In the genomic region with DNA sequence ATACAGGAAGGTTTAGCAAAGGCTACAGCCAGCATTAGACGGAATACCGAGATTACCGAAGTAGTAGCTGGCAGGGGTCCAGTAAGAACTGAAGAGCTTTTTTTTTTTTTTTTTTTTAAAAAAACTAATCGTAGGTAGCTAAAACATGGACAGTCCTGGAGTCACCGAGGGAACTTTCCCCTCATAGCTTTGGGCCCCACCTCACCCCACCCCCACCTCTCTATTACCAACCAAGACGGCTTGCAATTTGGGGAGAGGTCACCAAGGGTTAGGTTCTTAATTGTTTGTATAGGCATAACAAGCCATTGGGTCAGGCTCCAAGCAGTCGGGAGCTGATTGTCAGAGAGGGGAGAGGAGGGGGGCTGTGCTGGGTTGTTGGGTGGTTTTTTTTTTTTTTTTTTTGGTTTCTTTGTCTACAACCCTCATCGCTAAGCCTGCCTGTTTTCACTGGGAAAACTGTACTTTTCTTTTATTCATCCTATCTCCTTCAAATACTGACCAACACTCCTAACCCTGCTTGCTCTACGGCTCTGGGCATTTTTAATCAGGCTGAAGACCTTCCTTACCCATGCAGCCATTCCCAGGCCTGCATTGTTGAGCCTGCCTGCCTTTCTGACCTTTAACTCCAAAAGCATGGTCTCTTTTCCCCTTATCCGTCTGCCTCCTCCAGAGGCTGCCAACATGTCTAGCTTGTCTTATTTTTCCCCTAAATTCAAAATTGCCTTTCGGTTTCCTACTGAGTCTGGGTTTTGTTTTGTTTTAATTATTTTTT, we compare ENCODE assay signal across 8 mouse cellular contexts. TPM values are rescaled to one million over a fixed set of nuclear protein-coding genes. Genes with fewer than 3 reads are reported as not detected.
DNase-seq lines count a peak whose midpoint lies in the region; ATAC-seq and TF ChIP-seq lines count a peak whose summit lies in the region.

No protein-coding gene starts in this region.

- intact Hi-C loops in heart, postnatal 10 days (cut with DNase I) = loop anchor here (2.0 to 10.0 kb wide), 3 partner anchors 395 to 733 kb away; no protein-coding TSS in a partner anchor

- H3K9me3 ChIP-seq in heart, embryonic 14.5 days (ENCODE audit: control insufficient read depth, low read length) = no peaks in the 10 kb centered on the region
- H3K9me3 ChIP-seq in hindbrain, embryonic 14.5 days (ENCODE audit: control insufficient read depth, low read length) = no peaks in the 10 kb centered on the region
- no peaks in the 10 kb centered on the region for H3K9me3 ChIP-seq in midbrain, embryonic 16.5 days (replicated peaks; ENCODE audit: control insufficient read depth, low read length, poor library complexity, severe bottlenecking)

- H3K9ac ChIP-seq in heart, embryonic 14.5 days (ENCODE audit: low read length) = peak overlapping the region; percentile 83
- H3K9ac ChIP-seq in hindbrain, embryonic 14.5 days = peak overlapping the region; percentile 88
- peak overlapping the region; percentile 92 for H3K9ac ChIP-seq in midbrain, embryonic 16.5 days (ENCODE audit: low read depth, low read length)

- peak; percentile 8; the same call in 1 of the 2 replicates for ATAC-seq in heart, embryonic 14.5 days (ENCODE audit: insufficient number of reproducible peaks, insufficient read depth, low FRiP score, low read depth)
- ATAC-seq in hindbrain, embryonic 14.5 days (ENCODE audit: low FRiP score) = peak; percentile 14; the same call in 1 of the 2 replicates
- ATAC-seq in midbrain, embryonic 16.5 days = no peak; the same call in none of the 2 replicates

- no peak for DNase-seq in heart, postnatal 10 days
- DNase-seq in hindbrain, embryonic 14.5 days (ENCODE audit: low spot score) = no peak
- DNase-seq in cerebellum, postnatal 36 days = no peak
- no peak for DNase-seq in Muller cell, postnatal 12 days (ENCODE audit: inconsistent ontology term)
- DNase-seq in gastrocnemius, postnatal 10 days = no peak

- no peak for TF ChIP-seq CTCF in bone marrow macrophage, adult 2 months (IDR thresholded peaks at IDR 0.05; ENCODE audit: low read depth, low read length)

- H3K4me3 ChIP-seq in heart, embryonic 14.5 days (ENCODE audit: control insufficient read depth in 1 of 2, insufficient read depth in 1 of 2, low read depth in 1 of 2, low read length in 2 of 2) = peak overlapping the region; percentile 53 to 58
- H3K4me3 ChIP-seq in bone marrow macrophage, adult 2 months (ENCODE audit: insufficient read depth, low read length) = peak overlapping the region; percentile 71
- H3K4me3 ChIP-seq in hindbrain, embryonic 14.5 days (replicated peaks; ENCODE audit: low read length) = peak overlapping the region; percentile 61
- peak overlapping the region; percentile 79 for H3K4me3 ChIP-seq in midbrain, embryonic 16.5 days (ENCODE audit: low read depth, low read length)

- no peaks in the 10 kb centered on the region for H3K27me3 ChIP-seq in heart, embryonic 14.5 days (ENCODE audit: control insufficient read depth, insufficient read depth, low read length)
- H3K27me3 ChIP-seq in hindbrain, embryonic 14.5 days (ENCODE audit: control insufficient read depth, insufficient read depth, low read length) = no peaks in the 10 kb centered on the region
- no peaks in the 10 kb centered on the region for H3K27me3 ChIP-seq in midbrain, embryonic 16.5 days (ENCODE audit: control insufficient read depth, insufficient read depth, low read depth, low read length)

- H3K4me2 ChIP-seq in heart, embryonic 14.5 days (ENCODE audit: low read length) = peak overlapping the region; percentile 68
- peak overlapping the region; percentile 88 for H3K4me2 ChIP-seq in hindbrain, embryonic 14.5 days (replicated peaks)
- H3K4me2 ChIP-seq in midbrain, embryonic 16.5 days (ENCODE audit: low read length) = peak overlapping the region; percentile 90

- peak overlapping the region; percentile 95 to 99 for H3K27ac ChIP-seq in heart, embryonic 14.5 days (replicated peaks in 1 of 2; ENCODE audit: control insufficient read depth in 1 of 2, insufficient read depth in 1 of 2, low read depth in 2 of 2, low read length in 2 of 2)
- H3K27ac ChIP-seq in bone marrow macrophage, adult 2 months (ENCODE audit: insufficient read depth, low read depth, low read length) = peak overlapping the region; percentile 77
- H3K27ac ChIP-seq in hindbrain, embryonic 14.5 days = peak overlapping the region; percentile 93
- H3K27ac ChIP-seq in midbrain, embryonic 16.5 days (ENCODE audit: low read length) = peak overlapping the region; percentile 94

- peaks cover 16% of the 10 kb centered on the region for H3K36me3 ChIP-seq in heart, embryonic 14.5 days (ENCODE audit: control insufficient read depth, insufficient read depth, low read length)
- no peaks in the 10 kb centered on the region for H3K36me3 ChIP-seq in hindbrain, embryonic 14.5 days (replicated peaks; ENCODE audit: control insufficient read depth, insufficient read depth)
- H3K36me3 ChIP-seq in midbrain, embryonic 16.5 days (ENCODE audit: control insufficient read depth, insufficient read depth, low read length) = no peaks in the 10 kb centered on the region

- WGBS in heart, embryonic 14.5 days = 10% methylated on average over 11 of the region's 11 CpGs
- WGBS in hindbrain, embryonic 14.5 days = under 1% methylated on average over 11 of the region's 11 CpGs
- 3% methylated on average over 11 of the region's 11 CpGs for WGBS in midbrain, embryonic 16.5 days

- H3K4me1 ChIP-seq in heart, embryonic 14.5 days (ENCODE audit: control insufficient read depth in 2 of 2, insufficient read depth in 2 of 2, low read length in 2 of 2) = peaks cover 7 to 20% of the 10 kb centered on the region in 2 experiments
- H3K4me1 ChIP-seq in bone marrow macrophage, adult 2 months (ENCODE audit: control insufficient read depth, insufficient read depth, low read length) = peaks cover 10% of the 10 kb centered on the region
- peaks cover 3% of the 10 kb centered on the region; the same call in 1 of the 2 replicates for H3K4me1 ChIP-seq in hindbrain, embryonic 14.5 days (replicated peaks; ENCODE audit: control insufficient read depth, insufficient read depth, low read length)
- peaks cover 5% of the 10 kb centered on the region for H3K4me1 ChIP-seq in midbrain, embryonic 16.5 days (ENCODE audit: control insufficient read depth, insufficient read depth, low read length)

- no peak for TF ChIP-seq POLR2A in bone marrow macrophage, adult 2 months (IDR thresholded peaks at IDR 0.05; ENCODE audit: borderline replicate concordance, low read depth, low read length)

RNA-seq across cellular contexts. Expression of a gene that starts 0.8 kb away (rescaled TPM):
- polyA plus RNA-seq in heart, embryonic 14.5 days (2014; fragmentation: Nextera tagmentation; extraction: Ambion mirVana) = 49.6 and 53.8 TPM in 2 replicates
- 1 to 10 TPM; 5.6 to 6.7 TPM for total RNA-seq in heart, postnatal 10 days (2021)
- 10.6 and 11.3 TPM in 2 replicates for polyA plus RNA-seq in bone marrow macrophage, adult 2 months (2012; ENCODE audit: insufficient read depth, insufficient read length, missing spikeins)
- polyA plus RNA-seq in hindbrain, embryonic 14.5 days (2014; fragmentation: Nextera tagmentation; extraction: Ambion mirVana) = 13.3 and 14.8 TPM in 2 replicates
- 7.1 and 8.7 TPM in 2 replicates for polyA plus RNA-seq in midbrain, embryonic 16.5 days (2015; fragmentation: Nextera tagmentation; extraction: Ambion mirVana)
- 1 to 10 TPM; 3.9 to 4.8 TPM for total RNA-seq in gastrocnemius, postnatal 10 days (2021)
